Mouse (Mus musculus) kidney, postnatal 36 days (tissue): Measurements from ENCODE around the gene Dhx30.
A peak's percentile ranks its signal among the peaks of the same experiment; 100 is the strongest.
"Not testable (repeated sequence)": the region's sequence is repeated elsewhere in the genome, so short reads cannot be mapped to it uniquely, and the experiment has no call there.

Source experiments
- DNase-seq, 2 experiments: peaks; one replicate each; pipeline ENCODE4 v3.0.0; 2021 to 2022; ENCODE audit warnings: mixed read lengths in 2 of 2

Gene Dhx30

DNA sequence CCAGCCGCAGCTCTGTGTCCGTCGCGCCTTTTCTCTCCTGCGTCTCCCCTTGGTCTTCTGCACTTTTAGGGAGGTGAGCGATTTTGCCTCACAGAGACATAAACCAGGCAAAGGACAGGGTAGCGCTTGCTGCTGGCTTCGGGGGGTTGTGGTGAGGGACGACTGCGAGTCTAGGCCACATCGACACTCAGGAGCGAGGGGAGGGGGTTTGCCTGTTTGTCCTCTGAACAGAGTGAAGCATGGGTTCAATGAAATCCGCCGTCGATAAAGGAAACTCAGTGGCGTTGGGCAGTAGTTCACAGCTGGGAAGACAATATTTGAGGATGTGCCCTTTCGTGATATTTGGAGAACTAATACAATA is at the start of gene Dhx30:
TSS of gene Dhx30 (minus strand) at position 52 of the 361 bp plus-strand sequence.
- DNase-seq = no peak

DNA sequence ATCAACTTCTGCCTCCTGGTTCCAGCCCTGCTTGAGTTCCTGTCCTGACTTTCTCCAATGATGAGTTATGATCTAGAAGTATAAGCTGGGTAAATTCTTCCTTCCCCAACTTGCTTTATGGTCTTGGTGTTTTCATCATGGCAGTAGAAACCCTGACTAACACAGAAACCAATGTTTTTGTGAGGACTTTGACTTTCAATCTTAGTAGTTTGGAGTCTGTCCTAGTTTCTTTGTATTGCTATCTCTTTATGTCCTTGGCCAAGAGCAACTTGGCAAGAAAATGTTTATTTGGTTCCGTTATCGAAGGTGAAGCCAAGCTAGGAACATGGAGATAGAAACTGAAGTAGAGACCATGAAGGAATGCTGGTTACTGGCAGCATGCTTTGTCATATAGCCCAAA is 45.4 kb upstream of the Dhx30 start:
- DNase-seq = no peak

DNA sequence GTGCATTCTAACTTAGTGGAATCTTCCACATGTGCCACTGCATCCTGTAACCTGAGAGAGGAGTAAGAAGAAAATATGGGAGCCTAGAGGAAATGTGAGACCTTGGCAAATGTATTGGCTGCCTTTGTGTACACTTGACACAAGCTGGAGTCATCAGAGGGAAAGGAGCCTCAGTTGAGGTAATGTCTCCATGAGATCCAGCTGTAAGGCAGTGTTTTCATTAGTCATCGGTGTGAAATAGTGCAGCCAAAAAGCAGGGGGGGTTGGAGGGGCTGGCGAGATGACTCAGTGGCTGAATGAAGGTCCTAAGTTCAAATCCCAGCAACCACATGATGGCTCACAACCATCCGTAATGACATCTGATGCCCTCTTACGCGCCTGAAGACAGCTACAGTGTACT is 44.8 kb upstream of the Dhx30 start:
- no peak for DNase-seq

DNA sequence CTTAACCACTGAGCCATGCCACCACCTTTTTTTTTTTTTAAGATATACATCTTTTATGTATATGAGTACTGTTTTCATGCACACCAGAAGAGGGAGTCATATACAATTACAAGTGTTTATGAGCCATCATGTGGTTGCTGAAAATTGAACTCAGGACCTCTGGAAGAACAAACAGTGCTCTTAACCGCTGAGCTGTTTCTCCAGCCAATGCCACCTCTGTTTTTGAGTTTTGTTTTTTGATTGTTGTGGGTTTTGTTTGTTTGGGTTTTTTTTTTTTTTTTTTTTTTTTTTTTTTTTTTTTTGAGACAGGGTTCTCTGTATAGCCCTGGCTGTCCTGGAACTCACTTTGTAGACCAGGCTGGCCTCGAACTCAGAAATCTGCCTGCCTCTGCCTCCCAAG is 42.9 kb upstream of the Dhx30 start:
- not testable (repeated sequence) for DNase-seq

DNA sequence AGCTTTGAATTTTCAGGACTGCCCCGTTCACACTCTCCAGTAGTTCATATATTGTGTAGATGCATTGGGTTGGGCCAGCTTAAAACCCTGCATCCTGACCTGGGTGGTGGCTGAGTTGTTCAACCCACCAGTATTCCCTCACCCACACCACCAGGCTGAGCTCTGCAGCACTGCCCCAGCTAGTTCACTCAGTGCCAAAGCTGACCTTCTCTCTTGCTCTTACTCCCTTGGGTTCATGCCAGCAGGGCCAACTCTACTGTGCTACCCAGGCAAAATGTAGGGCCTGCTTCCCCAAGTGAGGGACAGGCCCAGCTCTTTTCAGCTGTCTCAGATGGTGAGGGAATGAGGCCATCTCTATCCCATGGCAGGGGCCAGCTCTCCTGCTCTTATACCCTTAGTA is 41.4 kb upstream of the Dhx30 start:
- peak in 1 of 2 experiments; percentile 11 for DNase-seq

DNA sequence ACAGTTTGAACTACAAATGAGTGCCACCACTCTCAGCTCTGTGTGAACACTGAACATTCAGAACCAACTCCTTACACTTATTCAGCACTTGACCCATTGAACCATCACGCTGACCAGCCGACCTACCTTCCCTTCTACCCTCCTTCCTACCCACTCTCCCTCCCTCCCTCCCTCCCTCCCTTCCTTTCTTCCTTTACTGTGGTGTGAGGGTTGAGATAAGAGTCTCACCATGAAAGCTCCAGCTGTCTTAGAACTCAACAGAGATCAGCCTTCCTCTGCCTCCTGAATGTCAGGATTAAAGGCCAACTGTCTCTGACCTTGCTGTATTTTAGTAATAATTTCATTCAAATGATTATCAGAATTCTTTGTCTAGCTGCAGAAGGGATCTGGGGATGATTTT is 31.0 kb upstream of the Dhx30 start:
- DNase-seq = no peak

DNA sequence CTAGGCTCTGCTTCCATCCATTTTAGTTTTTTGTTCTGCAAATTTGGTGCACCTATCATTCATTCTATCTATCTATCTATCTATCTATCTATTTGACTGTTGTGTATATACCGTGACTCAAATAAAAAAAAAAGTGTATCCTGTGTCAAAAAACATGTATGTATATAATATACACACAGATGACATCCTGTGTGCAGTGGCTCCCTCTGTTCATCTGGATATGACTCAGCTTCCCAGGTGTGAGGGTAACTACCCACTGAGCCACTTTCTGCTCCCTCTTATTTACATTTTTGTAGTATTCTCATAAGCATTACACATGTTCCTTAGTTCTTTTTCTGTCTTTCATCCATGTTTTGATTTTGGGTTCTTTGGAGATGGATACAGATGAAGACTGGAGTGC is 24.5 kb upstream of the Dhx30 start:
- DNase-seq = no peak

DNA sequence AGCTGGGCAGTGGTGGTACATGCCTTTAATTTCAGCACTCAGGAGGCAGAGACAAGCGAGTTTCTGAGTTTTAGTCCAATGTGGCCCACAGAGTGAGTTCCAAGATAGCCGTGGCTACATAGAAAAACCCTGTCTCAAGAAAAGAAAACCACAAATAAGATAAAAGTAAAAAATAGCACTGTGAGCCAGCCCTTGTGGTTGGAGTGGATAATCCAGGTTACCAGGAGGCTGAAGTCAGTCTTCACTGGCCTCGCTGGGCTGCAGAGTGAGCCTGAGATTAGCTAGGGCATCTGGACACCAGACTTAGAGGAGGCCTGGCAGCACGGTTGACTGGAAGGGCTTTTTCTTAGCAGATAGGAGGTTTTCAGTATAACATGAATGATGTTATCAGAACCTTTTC is 21.5 kb upstream of the Dhx30 start:
- DNase-seq = no peak

DNA sequence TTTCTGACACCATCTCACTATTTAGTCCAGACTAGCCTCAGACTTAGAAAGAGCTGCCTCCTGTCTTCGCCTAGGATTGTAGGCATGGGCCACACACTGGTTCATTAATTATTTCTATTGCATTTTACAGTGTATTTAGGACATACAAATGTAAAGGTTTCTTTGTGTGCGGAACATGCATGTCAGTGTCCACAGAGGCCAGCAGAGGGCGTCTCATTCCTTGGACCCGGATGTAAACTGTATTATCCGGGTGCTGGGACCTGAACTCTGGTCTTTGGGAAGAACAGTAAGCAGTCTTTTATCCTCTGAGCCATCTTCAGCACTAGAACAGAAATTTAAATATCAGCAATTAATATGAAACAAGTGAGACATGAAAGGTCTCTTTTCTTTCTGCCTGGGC is 16.5 kb upstream of the Dhx30 start:
- DNase-seq = peak in 1 of 2 experiments; percentile 15

DNA sequence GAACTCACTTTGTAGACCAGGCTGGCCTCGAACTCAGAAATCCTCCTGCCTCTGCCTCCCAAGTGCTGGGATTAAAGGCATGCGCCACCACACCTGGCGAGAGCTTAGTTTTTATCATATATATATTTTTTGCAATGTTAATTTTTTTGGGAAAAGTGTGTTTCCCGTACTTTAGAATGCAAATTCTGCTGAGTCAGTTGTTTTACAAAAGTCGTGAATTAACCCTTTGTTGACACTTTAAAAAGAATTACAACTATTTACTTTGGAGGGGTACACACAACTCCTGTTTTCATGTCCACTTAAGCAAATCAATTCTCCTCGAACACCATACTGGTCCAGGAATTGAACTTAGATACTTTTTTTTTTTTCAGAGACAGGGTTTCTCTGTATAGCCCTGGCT is 15.3 kb upstream of the Dhx30 start:
- no peak for DNase-seq

DNA sequence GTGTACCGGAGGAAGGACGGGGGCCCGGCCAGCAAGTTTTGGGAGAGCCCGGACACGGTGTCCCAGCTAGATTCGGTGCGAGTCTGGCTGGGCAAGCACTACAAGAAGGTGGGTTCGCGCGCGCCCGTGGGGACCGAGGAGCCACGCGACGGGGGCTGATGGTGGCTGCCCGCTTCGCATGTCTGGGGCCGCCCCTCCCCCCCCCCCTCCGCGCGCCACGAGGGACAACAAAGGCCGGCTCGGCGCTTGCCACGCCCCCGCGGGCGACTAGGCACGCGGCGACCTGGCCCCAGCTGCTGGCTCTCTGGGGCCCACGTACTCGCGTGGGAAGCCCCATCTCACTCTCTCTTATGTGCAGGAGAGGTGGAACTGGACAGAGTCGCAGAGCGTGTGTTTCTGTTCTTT is 14.6 kb upstream of the Dhx30 start:
- peak; percentile 21 to 75 for DNase-seq

DNA sequence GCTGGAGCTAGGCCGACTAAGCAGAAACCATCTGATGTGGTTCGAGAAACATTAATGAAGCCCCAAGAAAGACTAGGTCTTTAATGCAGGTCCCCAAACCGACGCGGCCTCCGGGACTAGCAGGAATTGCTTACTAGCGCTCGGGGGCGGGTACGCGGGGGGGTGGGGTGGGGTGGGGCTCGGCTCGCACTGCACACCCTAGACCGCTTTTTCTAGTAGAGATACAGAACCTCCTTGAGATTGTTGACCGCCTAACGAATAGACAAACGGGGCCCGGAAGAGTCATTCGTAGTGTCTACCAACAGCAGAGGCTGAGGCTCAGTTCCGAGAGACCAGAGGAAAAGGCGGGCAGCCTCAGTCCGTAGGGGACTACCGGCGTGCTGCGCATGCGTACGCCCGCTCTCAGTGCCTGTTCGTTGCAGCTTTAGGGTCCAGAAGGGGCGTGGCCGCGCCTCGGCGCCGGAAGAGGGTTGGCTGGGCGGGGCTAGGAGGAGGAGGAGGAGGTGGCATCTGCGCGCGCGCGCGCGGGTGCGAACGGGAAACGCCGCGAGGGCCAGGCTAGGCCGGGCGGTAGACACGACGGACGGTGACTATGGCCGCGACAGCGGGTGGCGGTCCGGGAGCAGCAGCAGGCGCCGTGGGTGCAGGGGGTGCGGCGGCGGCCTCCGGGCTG is 14.0 kb upstream of the Dhx30 start:
- DNase-seq = peak; percentile 99 to 100

DNA sequence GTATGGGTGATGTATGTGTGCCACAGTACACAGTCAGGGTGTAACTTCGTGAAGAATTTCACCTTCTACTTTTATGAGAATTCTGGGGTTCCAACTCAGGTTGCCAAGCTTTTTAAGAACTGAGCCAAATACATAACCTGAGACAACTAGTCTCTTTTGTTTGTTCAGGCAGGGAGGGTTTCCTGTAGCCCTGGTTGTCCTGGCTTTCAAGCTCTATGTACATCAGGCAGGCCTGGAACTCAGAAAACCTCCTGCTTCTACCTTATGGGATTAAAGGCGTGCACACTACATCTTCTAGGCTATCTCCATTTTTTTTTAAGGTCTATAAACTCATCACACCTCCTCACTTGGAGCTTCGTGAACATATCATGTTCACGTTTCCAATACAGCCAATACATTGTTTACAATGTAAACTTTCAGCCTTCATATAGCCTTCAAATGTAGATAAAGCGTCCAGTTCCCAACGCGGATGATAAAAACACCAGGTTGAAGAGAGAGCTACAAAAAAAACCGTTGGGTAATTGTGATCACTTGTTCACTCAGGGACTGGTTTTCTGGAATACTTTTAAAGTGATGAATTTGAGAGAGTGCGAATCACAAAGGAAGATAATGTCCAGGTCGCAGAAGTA is 13.4 kb upstream of the Dhx30 start:
- no peak for DNase-seq

DNA sequence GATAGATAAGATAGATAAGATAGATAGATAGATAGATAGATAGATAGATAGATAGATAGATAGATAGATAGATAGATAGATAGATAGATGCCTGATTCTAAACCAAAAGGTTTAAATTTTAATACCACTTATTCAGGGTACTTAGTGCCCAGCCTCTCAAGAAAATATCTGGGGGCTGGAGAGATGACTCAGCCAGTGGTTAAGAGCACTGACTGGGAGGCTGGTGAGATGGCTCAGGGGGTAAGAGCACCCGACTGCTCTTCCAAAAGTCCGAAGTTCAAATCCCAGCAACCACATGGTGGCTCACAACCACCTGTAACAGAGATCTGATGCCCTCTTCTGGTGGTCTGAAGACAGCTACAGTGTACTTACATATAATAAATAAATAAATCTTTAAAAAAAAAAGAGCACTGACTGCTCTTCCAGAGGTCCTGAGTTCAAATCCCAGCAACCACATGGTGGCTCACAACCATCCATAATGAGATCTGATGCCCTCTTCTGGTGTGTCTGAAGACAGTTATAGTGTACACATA is 6.4 kb upstream of the Dhx30 start:
- DNase-seq = not testable (repeated sequence)

DNA sequence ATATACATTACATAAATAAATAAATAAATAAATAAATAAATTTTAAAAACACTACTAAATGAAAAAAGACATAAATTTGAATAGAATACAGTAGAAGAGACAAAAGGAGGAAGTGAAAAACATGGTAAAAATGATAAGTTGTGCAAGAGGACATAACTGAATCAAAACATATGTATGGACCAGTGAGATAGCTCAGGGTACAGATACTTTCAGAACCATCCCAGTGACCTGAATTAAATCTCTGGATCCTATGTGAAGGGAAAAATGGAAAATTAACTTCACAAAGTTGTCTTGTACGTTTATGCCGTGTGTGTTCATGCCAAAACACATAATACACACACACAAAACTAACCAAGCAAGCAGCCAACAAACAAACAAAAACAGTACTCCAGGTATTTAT is 5.7 kb upstream of the Dhx30 start:
- DNase-seq = no peak

DNA sequence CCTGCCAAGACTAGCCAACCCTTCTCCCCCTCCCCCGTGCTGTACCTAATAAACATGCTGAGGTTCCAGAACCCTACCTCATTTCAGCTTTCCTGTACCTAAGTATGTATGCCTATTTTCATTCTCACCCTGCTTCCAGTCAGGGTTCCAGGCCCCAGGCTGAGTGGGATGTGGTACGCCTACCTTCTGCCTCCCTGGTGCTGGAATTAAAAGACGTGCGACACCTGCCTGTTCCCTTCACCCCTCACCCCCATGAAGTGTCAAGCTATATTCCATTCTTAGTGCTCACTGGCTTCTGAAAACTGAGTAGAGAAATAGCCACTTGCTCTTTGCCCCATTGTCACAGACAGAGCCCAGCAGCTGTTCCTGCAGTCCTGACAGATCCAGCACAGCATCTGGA is 3.8 kb upstream of the Dhx30 start:
- no peak for DNase-seq

DNA sequence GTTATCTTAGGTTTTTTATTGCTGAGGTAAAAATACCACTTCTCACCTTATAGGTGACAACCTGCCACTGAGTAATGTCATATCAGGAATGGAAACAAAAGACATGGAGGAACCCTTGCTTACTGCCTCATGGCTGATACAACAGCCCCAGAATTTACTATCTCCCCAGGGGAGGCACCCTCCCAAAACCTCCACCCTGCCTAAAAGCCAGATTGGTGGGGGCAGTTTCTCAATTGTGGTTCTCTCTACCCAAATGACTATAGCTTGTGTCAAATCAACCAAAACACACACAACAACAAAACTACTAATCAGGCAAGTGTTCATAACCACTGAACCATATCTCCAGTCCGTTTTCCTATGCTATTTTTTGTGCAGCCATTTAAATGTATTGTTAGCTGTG is 619 bp upstream of the Dhx30 start:
- DNase-seq = no peak

DNA sequence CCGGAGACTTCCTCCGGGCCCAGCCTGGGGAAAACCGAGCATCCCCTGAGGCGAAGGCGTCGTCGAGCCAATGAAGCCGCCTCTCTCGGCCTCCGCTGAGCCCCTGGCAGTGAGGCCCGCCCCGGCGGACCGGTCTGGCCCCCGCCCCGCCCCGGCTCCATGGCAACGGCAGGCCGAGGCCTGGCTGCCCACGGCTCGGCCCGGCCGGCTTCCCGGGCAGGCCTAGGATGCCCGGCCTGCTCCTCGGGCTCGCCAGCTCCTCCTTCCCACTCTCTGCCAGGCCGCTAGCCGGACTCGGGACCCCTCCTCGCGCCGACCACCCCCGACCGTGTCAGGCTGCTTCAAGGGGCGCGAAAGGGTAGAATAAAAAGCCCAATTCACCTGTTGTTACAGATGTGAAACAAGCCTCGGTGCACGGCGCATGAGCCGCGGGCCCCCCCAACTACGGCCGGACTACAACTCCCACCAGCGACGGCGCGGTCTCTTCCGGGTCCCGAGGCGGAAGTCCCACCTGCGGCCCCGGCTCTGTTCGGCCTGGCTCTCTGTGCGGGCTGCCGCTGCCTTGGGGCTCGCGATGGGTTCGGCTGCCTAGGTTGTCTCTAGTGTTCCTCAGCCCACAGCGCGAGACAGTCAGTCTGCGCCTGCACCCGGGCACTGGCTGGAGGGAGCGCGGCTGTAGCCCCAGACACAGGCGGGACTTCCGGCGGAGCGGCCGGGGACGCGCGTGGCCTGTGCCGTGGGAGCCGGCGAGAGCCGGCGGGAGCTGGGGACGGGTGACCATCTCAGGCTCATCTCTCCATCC is 452 bp downstream of the Dhx30 start, which contains the start of gene Smarcc1:
TSS of gene Smarcc1 (plus strand) at position 732 of the 802 bp plus-strand sequence.
- DNase-seq = peak; percentile 89 to 93

DNA sequence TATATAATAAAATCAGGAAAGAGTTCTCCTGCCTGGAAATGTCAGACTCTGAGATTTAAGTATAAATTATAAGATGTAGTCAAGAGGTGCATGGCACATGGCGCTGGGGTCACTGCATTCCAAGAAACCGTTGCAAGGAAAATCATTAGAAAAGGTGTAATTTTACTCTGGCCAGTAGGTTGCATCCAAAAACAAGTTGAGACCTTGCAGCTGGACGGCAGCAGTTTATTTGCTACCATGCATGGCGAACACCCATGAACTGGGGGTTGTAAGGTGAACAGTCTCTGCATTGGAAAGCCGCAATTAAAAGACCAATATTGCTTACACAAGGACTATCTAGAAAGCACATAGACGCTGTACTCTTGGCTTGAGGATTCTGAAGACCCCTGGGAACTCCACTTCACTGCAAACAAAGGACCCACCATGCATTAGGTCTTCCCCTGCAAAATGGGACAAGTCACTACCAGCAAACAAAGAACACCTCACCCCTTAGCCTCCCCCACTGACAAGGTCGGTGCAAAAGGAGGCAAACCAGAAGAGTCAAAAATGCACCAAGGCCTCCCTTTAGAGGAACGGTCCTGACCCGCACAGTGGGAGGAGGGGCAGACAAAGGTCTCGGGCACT is 1.2 kb downstream of the Dhx30 start:
- no peak for DNase-seq

DNA sequence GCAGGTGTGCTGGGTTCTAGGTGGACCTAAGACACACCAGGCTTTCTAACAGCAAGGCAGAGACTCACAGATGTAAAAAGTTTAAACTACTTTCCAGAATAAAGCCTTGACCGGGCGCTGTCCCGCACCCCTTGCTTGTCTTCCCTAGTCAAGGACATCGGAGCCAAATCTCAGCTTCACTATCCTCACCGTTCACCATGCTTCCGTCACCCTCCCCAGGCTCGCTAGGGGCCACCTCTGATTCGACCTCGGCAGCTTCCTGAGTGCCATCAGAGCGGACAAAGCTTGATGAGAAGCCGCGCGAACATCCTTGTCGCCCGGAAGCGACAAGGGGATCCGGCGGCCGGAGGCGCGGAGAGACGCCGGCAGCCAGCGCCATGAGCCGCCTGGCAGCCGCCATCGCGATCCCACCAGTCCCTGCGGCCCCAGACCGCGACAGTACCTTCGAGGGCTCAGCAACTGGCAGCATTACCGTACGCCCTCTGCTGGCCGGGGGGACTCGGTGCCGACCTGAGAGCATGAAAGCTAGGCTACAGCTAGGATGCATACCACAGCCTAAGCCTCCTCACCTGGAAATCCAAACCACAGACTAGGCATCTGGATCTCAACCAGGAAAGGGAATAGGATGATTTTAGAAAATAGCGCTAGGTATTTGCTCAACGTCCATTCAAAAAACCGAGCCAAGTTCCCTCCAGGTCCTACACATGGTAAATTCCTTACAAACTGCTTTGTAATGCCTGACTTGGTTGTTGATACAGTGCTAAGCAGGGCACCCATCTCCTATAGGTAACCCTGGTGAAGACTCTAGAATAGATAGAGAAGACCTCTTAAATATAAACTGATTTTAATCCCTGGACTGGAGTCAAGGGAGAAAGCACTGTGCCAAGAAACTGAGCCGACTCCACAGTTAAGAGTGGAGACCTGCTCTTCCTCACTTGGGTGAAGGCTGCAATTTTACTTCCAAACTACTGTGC is 16.7 kb downstream of the Dhx30 start:
- DNase-seq = peak; percentile 94 to 98

DNA sequence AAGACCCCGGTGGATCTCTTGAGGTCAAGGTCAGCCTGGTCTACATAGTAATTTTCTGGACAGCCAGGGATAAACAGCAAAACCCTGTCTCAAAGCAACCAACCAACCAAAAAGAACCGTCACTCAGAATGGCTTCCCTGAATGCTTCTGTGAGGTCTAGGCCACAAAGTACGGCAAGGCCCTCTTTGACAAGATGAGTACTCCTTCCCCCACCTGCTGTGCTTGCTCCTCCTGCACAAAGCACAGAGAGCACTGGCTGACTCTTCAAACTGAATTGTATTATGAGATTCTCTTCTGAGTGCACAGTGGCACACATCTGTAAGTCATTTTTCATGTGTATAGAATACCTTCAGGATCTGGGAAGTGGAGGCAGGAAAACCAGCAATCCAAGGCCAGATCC is 19.8 kb downstream of the Dhx30 start:
- DNase-seq = no peak

DNA sequence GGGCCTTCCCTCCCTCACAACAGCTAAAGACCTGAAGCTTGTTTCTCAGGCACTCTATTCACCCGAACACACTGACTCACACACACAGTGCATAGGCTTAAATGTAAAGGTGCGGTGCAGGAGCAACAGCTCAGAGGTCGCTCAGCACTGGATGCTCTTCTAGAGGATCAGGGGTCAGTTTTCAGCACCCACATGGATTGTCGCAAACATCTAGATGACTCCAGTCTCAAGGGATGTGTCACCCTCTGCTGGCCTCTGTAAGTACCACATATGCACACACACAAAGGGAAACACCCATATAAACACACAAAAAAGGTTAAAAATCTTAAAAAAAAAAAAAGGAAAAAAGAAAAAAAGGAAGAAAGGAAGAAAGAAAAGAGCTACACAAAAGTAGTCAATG is 22.9 kb downstream of the Dhx30 start:
- DNase-seq = no peak
